Mouse (Mus musculus): ENCODE measurements around the gene Cenpv. TPM values are rescaled to one million over a fixed set of nuclear protein-coding genes. Genes with fewer than 3 reads are reported as not detected.

The Cenpv gene
- 25.1 TPM for polyA plus RNA-seq (2014; fragmentation: Illumina TruSeq; extraction: RNeasy Lipid Tissue Mini Kit (QIAGEN cat#74804))

DNA sequence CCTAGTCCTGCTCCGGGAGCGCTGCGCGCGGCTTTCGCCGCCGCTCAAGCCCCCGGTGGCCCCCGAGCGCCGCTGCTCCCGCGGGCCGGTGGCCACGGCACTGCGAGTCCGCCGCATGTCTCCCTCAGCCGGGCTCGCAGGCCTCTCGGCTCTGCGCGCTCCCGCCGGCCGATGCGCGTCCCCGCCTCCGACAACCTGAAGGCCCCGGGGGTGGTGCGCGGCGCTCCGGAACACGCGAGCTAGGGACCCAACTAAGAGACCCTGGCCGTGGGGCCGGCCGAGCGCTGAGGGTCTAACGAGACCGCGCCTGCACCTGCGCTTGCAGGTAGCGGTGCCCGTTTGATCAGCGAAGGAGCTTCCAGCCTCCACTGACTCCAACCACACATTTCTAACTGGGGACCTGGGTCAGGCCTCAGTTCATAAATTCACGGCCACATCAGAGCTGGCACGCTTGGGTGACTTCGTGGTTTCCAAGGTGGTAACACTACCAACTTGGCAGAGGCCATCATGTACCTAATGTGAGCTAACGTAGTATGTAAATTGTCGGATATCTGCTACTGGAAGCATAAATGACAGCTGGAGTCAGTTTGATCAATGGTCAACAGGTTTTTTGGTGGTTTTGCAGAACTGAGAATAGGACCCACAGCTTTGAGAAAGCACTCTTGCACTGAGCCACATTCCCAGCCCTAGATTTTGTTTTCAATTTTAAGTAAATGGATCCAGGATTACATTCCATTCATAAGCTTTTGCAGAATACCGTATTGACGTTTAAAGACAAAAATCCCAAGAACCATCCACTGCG is at the start of gene Cenpv:
Gene Cenpv, minus strand, starts transcription at position 173 of the 802 bp plus-strand sequence.

DNA sequence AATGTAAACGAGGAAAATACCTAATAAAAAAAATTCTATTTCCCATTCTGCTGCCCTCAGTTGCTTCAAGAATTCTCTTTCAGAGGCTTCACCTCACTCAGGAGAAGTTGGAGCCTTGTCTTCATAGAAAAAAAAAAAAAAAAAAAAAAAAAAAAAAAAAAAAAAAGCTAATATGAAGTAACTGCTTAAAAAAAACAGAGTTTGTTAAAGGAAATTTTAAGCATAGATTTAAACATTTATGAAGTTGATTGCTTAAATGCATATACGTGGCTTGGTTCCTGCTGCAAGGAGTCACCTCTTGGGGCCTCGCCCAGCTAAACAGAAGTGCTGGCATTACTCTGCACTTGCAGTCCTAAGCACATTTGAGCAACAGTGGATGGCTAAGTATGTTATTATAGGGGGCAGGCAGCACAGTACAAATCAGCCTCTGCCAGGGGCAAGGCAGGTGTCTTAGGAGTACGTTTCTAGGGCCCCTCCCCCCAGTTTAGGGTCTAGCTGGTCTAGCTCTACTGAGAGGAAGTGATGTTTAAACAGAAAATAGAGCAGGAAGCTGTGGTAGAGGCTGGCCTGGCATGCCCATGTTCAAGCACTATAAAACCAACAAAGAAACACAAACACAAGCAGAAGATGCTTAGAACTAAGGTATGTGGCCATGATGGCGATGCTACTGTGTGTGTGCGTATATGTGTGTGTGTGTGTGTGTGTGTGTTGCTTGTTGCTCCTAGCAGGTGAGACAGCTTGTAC is 35.1 kb upstream of the Cenpv start, which contains the start of gene Trpv2:
Gene Trpv2, plus strand, starts transcription at position 528 of the 744 bp plus-strand sequence.

DNA sequence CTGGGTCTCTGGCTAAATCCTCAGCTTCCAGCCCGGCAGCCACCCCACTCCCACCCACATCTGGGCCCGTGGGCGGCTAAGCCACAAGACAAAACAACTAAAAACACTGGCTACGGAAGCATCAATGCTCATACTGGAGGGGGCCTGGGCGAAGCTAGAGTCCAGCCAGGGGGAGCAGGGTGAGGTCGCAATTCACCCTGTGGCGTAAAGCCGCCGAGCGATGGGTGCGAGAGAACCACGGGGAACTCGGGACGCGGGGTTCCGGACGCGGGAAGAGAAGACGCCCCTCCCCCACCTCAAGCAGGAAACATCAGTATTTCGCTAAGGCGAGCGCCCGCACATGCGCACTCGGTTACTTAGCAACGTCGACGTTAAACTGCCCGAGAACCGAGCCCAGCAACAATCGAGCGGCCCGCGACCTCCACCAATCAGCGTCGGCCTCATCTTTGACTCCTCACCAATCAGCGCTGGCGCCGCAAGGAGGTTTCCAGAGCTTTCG is 11.7 kb upstream of the Cenpv start, which contains the start of gene Ubb:
Gene Ubb, plus strand, starts transcription at position 445 of the 499 bp plus-strand sequence.

Other genes with a start within 250 kb of the Cenpv start
- 3.3 TPM for gene Pigl, start 80.8 kb downstream of the Cenpv start, polyA plus RNA-seq (2014; fragmentation: Illumina TruSeq; extraction: RNeasy Lipid Tissue Mini Kit (QIAGEN cat#74804))
- 382 TPM for gene Ncor1, start 80.7 kb downstream of the Cenpv start, polyA plus RNA-seq (2014; fragmentation: Illumina TruSeq; extraction: RNeasy Lipid Tissue Mini Kit (QIAGEN cat#74804))
- 32.7 TPM for gene Ubb, start 11.9 kb upstream of the Cenpv start, polyA plus RNA-seq (2014; fragmentation: Illumina TruSeq; extraction: RNeasy Lipid Tissue Mini Kit (QIAGEN cat#74804))
- gene Trpv2, start 35.2 kb upstream of the Cenpv start, polyA plus RNA-seq (2014; fragmentation: Illumina TruSeq; extraction: RNeasy Lipid Tissue Mini Kit (QIAGEN cat#74804)) = 0.26 TPM
- gene Lrrc75a, start 109.3 kb upstream of the Cenpv start, polyA plus RNA-seq (2014; fragmentation: Illumina TruSeq; extraction: RNeasy Lipid Tissue Mini Kit (QIAGEN cat#74804)) = 30.0 TPM
- 27.8 TPM for gene Mmgt2, start 109.4 kb upstream of the Cenpv start, polyA plus RNA-seq (2014; fragmentation: Illumina TruSeq; extraction: RNeasy Lipid Tissue Mini Kit (QIAGEN cat#74804))
- gene Zfp287, start 192.6 kb upstream of the Cenpv start, polyA plus RNA-seq (2014; fragmentation: Illumina TruSeq; extraction: RNeasy Lipid Tissue Mini Kit (QIAGEN cat#74804)) = 5.9 TPM
- gene Gm10428, start 213.8 kb upstream of the Cenpv start, polyA plus RNA-seq (2014; fragmentation: Illumina TruSeq; extraction: RNeasy Lipid Tissue Mini Kit (QIAGEN cat#74804)) = not detected

All from ovary, adult 10 weeks (tissue).